8 mouse cellular contexts compared by ENCODE assay signal in genomic region chr11:115956453-115956852, GRCm38 (mm10). TPM values are rescaled to one million over a fixed set of nuclear protein-coding genes. Genes with fewer than 3 reads are reported as not detected.
DNase-seq lines count a peak whose midpoint lies in the region; ATAC-seq and TF ChIP-seq lines count a peak whose summit lies in the region.
"Had no signal": no experiment of that assay in that cellular context is flagged by ENCODE, and none has a peak within 500 bp of the region (broad histone marks: within the 10 kb centered on the region; RNA-seq: fewer than 3 reads in every experiment).

No protein-coding gene starts in this region.

- H3K9me3 ChIP-seq in E14TG2a.4 (ENCODE audit: low read length): no peaks in the 10 kb centered on the region
- H3K9me3 ChIP-seq in midbrain, embryonic 13.5 days: no peaks in the 10 kb centered on the region
- H3K9me3 ChIP-seq: liver, embryonic 15.5 days had no signal

- 0 out of 2 replicates have a peak, but pooled peaks have one; percentile 34 for ATAC-seq in midbrain, embryonic 13.5 days

- peak; percentile 84 for DNase-seq in 3T3-L1 (ENCODE audit: low read depth, low spot score)
- no peak for DNase-seq in thymus, postnatal 0 days (ENCODE audit: low spot score)
- DNase-seq in adrenal gland, adult (ENCODE audit: inconsistent age in 2 of 2, low spot score in 1 of 2): no peak
- DNase-seq in thymus, postnatal 25 days: no peak

- peaks cover 76% of the 10 kb centered on the region for H3K4me1 ChIP-seq in E14TG2a.4 (replicated peaks; ENCODE audit: low read depth, low read length)
- peaks cover 20% of the 10 kb centered on the region; the same call in 1 of the 2 replicates for H3K4me1 ChIP-seq in embryonic fibroblast, embryonic 13.5 days (ENCODE audit: control insufficient read depth, insufficient read depth, low read length)
- H3K4me1 ChIP-seq in midbrain, embryonic 13.5 days (replicated peaks): peaks cover 17% of the 10 kb centered on the region

- H3K27me3 ChIP-seq in E14TG2a.4 (ENCODE audit: insufficient read depth, low read length): no peaks in the 10 kb centered on the region
- no peaks in the 10 kb centered on the region for H3K27me3 ChIP-seq in midbrain, embryonic 13.5 days
- H3K27me3 ChIP-seq: liver, embryonic 15.5 days had no signal

- no peak for TF ChIP-seq CTCF in E14TG2a.4 (conservative IDR thresholded peaks at IDR 0.05; ENCODE audit: low read length)
- no peak for TF ChIP-seq CTCF in embryonic fibroblast, embryonic 13.5 days (IDR thresholded peaks at IDR 0.05; ENCODE audit: borderline replicate concordance, insufficient read depth, low read length)

- TF ChIP-seq POLR2A in embryonic fibroblast, embryonic 13.5 days (IDR thresholded peaks at IDR 0.05; ENCODE audit: low read depth, low read length): no peak

- H3K36me3 ChIP-seq in E14TG2a.4 (ENCODE audit: insufficient read depth, low read length): peaks cover 89% of the 10 kb centered on the region
- H3K36me3 ChIP-seq in midbrain, embryonic 13.5 days: peaks cover 83% of the 10 kb centered on the region

- H3K4me2 ChIP-seq in midbrain, embryonic 13.5 days (replicated peaks): no peak overlapping the region
- H3K4me2 ChIP-seq: liver, embryonic 15.5 days had no signal

- peak overlapping the region; percentile 56 for H3K27ac ChIP-seq in embryonic fibroblast, embryonic 13.5 days (ENCODE audit: insufficient read depth, low read length)
- no peak overlapping the region for H3K27ac ChIP-seq in midbrain, embryonic 13.5 days
- H3K27ac ChIP-seq: liver, embryonic 15.5 days had no signal

- H3K4me3 ChIP-seq in E14TG2a.4 (replicated peaks; ENCODE audit: low read length): peak overlapping the region; percentile 17; the same call in 1 of the 2 replicates
- H3K4me3 ChIP-seq in embryonic fibroblast, embryonic 13.5 days (ENCODE audit: insufficient read depth, low read length): no peak overlapping the region
- H3K4me3 ChIP-seq in midbrain, embryonic 13.5 days (replicated peaks): no peak overlapping the region
- H3K4me3 ChIP-seq: liver, embryonic 15.5 days had no signal

- 15% methylated on average over 4 of the region's 4 CpGs for WGBS in midbrain, embryonic 13.5 days

- H3K9ac ChIP-seq in midbrain, embryonic 13.5 days (replicated peaks): no peak overlapping the region
- H3K9ac ChIP-seq: liver, embryonic 15.5 days had no signal

RNA-seq across cellular contexts. Expression of gene Itgb4, which starts 18.1 kb away (rescaled TPM):
- polyA plus RNA-seq in embryonic fibroblast, embryonic 13.5 days (2011; ENCODE audit: insufficient read length, low read depth, missing spikeins): 1.3 and 2.1 TPM in 2 replicates
- polyA plus RNA-seq in midbrain, embryonic 13.5 days (2015; fragmentation: Nextera tagmentation; extraction: Ambion mirVana): 0.15 and 0.43 TPM in 2 replicates
- 7.8 TPM in 2 replicates for polyA plus RNA-seq in thymus, postnatal 0 days (2015; fragmentation: Nextera tagmentation; extraction: Ambion mirVana)

RNA-seq across cellular contexts. Expression of gene Recql5, which starts 23.2 kb away (rescaled TPM):
- 11.3 and 15.8 TPM in 2 replicates for polyA plus RNA-seq in embryonic fibroblast, embryonic 13.5 days (2011; ENCODE audit: insufficient read length, low read depth, missing spikeins)
- polyA plus RNA-seq in midbrain, embryonic 13.5 days (2015; fragmentation: Nextera tagmentation; extraction: Ambion mirVana): 28.3 and 29.2 TPM in 2 replicates
- polyA plus RNA-seq in thymus, postnatal 0 days (2015; fragmentation: Nextera tagmentation; extraction: Ambion mirVana): 16.8 and 18.9 TPM in 2 replicates

RNA-seq across cellular contexts. Expression of gene Sap30bp, which starts 23.4 kb away (rescaled TPM):
- 45.2 and 50.0 TPM in 2 replicates for polyA plus RNA-seq in embryonic fibroblast, embryonic 13.5 days (2011; ENCODE audit: insufficient read length, low read depth, missing spikeins)
- polyA plus RNA-seq in midbrain, embryonic 13.5 days (2015; fragmentation: Nextera tagmentation; extraction: Ambion mirVana): 52.7 and 53.8 TPM in 2 replicates
- 47.2 and 48.8 TPM in 2 replicates for polyA plus RNA-seq in thymus, postnatal 0 days (2015; fragmentation: Nextera tagmentation; extraction: Ambion mirVana)

RNA-seq across cellular contexts. Expression of gene Smim6, which starts 44.6 kb away (rescaled TPM):
- not detected in 2 replicates for polyA plus RNA-seq in embryonic fibroblast, embryonic 13.5 days (2011; ENCODE audit: insufficient read length, low read depth, missing spikeins)
- polyA plus RNA-seq in midbrain, embryonic 13.5 days (2015; fragmentation: Nextera tagmentation; extraction: Ambion mirVana): 0.84 and 0.93 TPM in 2 replicates
- 3.8 and 4.8 TPM in 2 replicates for polyA plus RNA-seq in thymus, postnatal 0 days (2015; fragmentation: Nextera tagmentation; extraction: Ambion mirVana)

RNA-seq across cellular contexts. Expression of gene Galk1, which starts 56.1 kb away (rescaled TPM):
- 50.8 and 58.6 TPM in 2 replicates for polyA plus RNA-seq in embryonic fibroblast, embryonic 13.5 days (2011; ENCODE audit: insufficient read length, low read depth, missing spikeins)
- 49.2 and 58.9 TPM in 2 replicates for polyA plus RNA-seq in midbrain, embryonic 13.5 days (2015; fragmentation: Nextera tagmentation; extraction: Ambion mirVana)
- 182 and 188 TPM in 2 replicates for polyA plus RNA-seq in thymus, postnatal 0 days (2015; fragmentation: Nextera tagmentation; extraction: Ambion mirVana)
